Mouse (Mus musculus): ENCODE data around the gene Mettl16. TPM values are rescaled to one million over a fixed set of nuclear protein-coding genes. Genes with fewer than 3 reads are reported as not detected.
A peak's percentile ranks its signal among the peaks of the same experiment; 100 is the strongest.

The Mettl16 gene
- polyA plus RNA-seq, 1 experiment from 2014 or later = 56.3 TPM

DNA sequence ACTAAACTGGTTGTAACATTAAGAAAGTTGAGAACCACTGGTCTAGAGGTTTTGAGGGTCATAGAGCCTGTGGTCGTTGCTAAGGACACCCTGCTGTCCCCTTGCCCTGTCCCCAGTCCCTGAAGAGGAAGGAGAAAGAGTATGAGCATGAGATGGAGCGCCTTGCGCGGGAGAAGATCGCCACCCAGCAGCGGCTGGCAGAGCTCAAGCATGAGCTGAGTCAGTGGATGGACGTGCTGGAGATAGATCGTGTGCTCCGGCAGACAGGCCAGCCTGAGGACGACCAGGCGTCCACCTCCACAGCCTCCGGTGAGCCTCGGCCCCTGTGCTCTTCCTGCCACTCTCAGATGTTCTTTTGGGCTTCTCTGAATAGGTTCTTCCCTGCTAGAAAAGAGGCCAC lies 71.4 kb downstream of the Mettl16 start:
- Histone ChIP-seq H3K9me3 (0 out of 2 replicates have a peak, but pooled peaks cover 3% of the 10 kb centered on the region), H3K27me3 (no peaks in the 10 kb centered on the region), H3K4me2 (replicated peaks) (no peak overlapping the region), H3K9ac (replicated peaks) (no peak overlapping the region), H3K4me3 (no peak overlapping the region), H3K36me3 (peaks cover 45% of the 10 kb centered on the region), H3K4me1 (peaks cover 11% of the 10 kb centered on the region), H3K27ac (replicated peaks) (no peak overlapping the region)
- 82% methylated on average over 13 of the region's 13 CpGs for WGBS
- ATAC-seq (ENCODE audit: low FRiP score, low read depth) = no peak

GRCm38 (mm10) chr11:74842656-74843434 lies 72.2 kb downstream of the Mettl16 start:
- ATAC-seq (ENCODE audit: low FRiP score, low read depth) = no peak
- 93% methylated on average over 18 of the region's 22 CpGs for WGBS
- Histone ChIP-seq H3K4me1 (peaks cover 4% of the 10 kb centered on the region; the same call in 1 of the 2 replicates), H3K4me2 (replicated peaks) (no peak overlapping the region), H3K27ac (replicated peaks) (no peak overlapping the region), H3K4me3 (no peak overlapping the region), H3K9me3 (0 out of 2 replicates have a peak, but pooled peaks cover 3% of the 10 kb centered on the region), H3K27me3 (no peaks in the 10 kb centered on the region), H3K36me3 (peaks cover 45% of the 10 kb centered on the region), H3K9ac (replicated peaks) (no peak overlapping the region)

- WGBS = 81% methylated on average over 2 of the region's 2 CpGs
- Histone ChIP-seq H3K9ac (replicated peaks) (no peak overlapping the region), H3K36me3 (peaks cover 45% of the 10 kb centered on the region), H3K4me1 (peaks cover 6% of the 10 kb centered on the region; the same call in 1 of the 2 replicates), H3K4me2 (replicated peaks) (no peak overlapping the region), H3K4me3 (no peak overlapping the region), H3K9me3 (0 out of 2 replicates have a peak, but pooled peaks cover 3% of the 10 kb centered on the region), H3K27me3 (no peaks in the 10 kb centered on the region), H3K27ac (replicated peaks) (no peak overlapping the region)
- no peak for ATAC-seq (ENCODE audit: low FRiP score, low read depth)
Observed at GRCm38 (mm10) chr11:74843435-74843714, 72.7 kb downstream of the Mettl16 start.

- H3K9me3 ChIP-seq = 0 out of 2 replicates have a peak, but pooled peaks cover 3% of the 10 kb centered on the region
- peaks cover 6% of the 10 kb centered on the region; the same call in 1 of the 2 replicates for H3K4me1 ChIP-seq
- ATAC-seq (ENCODE audit: low FRiP score, low read depth) = no peak
- H3K9ac ChIP-seq (replicated peaks) = no peak overlapping the region
- peaks cover 45% of the 10 kb centered on the region for H3K36me3 ChIP-seq
- no peak overlapping the region for H3K27ac ChIP-seq (replicated peaks)
- H3K4me2 ChIP-seq (replicated peaks) = no peak overlapping the region
- H3K4me3 ChIP-seq = no peak overlapping the region
- no peaks in the 10 kb centered on the region for H3K27me3 ChIP-seq
- 69% methylated on average over 5 of the region's 5 CpGs for WGBS
Observed at GRCm38 (mm10) chr11:74843761-74844160, 73.1 kb downstream of the Mettl16 start.

GRCm38 (mm10) chr11:74845784-74846183 lies 75.2 kb downstream of the Mettl16 start:
- Histone ChIP-seq H3K4me3 (no peak overlapping the region), H3K4me2 (replicated peaks) (no peak overlapping the region), H3K36me3 (peaks cover 47% of the 10 kb centered on the region), H3K9ac (replicated peaks) (no peak overlapping the region), H3K4me1 (peaks cover 3% of the 10 kb centered on the region; the same call in 1 of the 2 replicates), H3K27ac (replicated peaks) (no peak overlapping the region), H3K9me3 (0 out of 2 replicates have a peak, but pooled peaks cover 3% of the 10 kb centered on the region), H3K27me3 (no peaks in the 10 kb centered on the region)
- no peak for ATAC-seq (ENCODE audit: low FRiP score, low read depth)
- 66% methylated on average over 3 of the region's 3 CpGs for WGBS

- WGBS = 4% methylated on average over 13 of the region's 13 CpGs
- 0 out of 2 replicates have a peak, but pooled peaks cover 3% of the 10 kb centered on the region for H3K9me3 ChIP-seq
- H3K4me3 ChIP-seq = no peak overlapping the region
- H3K4me1 ChIP-seq = peaks cover 3% of the 10 kb centered on the region; the same call in 1 of the 2 replicates
- no peak overlapping the region for H3K4me2 ChIP-seq (replicated peaks)
- H3K36me3 ChIP-seq = peaks cover 40% of the 10 kb centered on the region
- ATAC-seq (ENCODE audit: low FRiP score, low read depth) = peak; percentile 59
- no peak overlapping the region for H3K9ac ChIP-seq (replicated peaks)
- no peaks in the 10 kb centered on the region for H3K27me3 ChIP-seq
- no peak overlapping the region; the same call in 1 of the 2 replicates for H3K27ac ChIP-seq (replicated peaks)
Observed at GRCm38 (mm10) chr11:74847919-74848521, 77.4 kb downstream of the Mettl16 start.

- Histone ChIP-seq H3K27ac (replicated peaks) (no peak overlapping the region), H3K9ac (replicated peaks) (no peak overlapping the region), H3K4me1 (peaks cover 3% of the 10 kb centered on the region; the same call in 1 of the 2 replicates), H3K36me3 (peaks cover 26% of the 10 kb centered on the region; the same call in 1 of the 2 replicates), H3K4me3 (no peak overlapping the region), H3K4me2 (replicated peaks) (no peak overlapping the region), H3K9me3 (no peaks in the 10 kb centered on the region), H3K27me3 (no peaks in the 10 kb centered on the region)
- 83% methylated on average over 14 of the region's 14 CpGs for WGBS
- no peak for ATAC-seq (ENCODE audit: low FRiP score, low read depth)
Observed at GRCm38 (mm10) chr11:74850998-74851661, 80.5 kb downstream of the Mettl16 start.

- Histone ChIP-seq H3K4me3 (no peak overlapping the region), H3K4me2 (replicated peaks) (no peak overlapping the region), H3K27me3 (no peaks in the 10 kb centered on the region), H3K9me3 (no peaks in the 10 kb centered on the region), H3K4me1 (no peaks in the 10 kb centered on the region), H3K9ac (replicated peaks) (no peak overlapping the region), H3K36me3 (peaks cover 49% of the 10 kb centered on the region), H3K27ac (replicated peaks) (no peak overlapping the region)
- ATAC-seq (ENCODE audit: low FRiP score, low read depth) = no peak
- WGBS = 87% methylated on average over 9 of the region's 9 CpGs
Observed at GRCm38 (mm10) chr11:74857756-74858155, 87.1 kb downstream of the Mettl16 start.

- WGBS = 90% methylated on average over 5 of the region's 5 CpGs
- Histone ChIP-seq H3K4me1 (no peaks in the 10 kb centered on the region), H3K36me3 (peaks cover 60% of the 10 kb centered on the region), H3K9me3 (no peaks in the 10 kb centered on the region), H3K4me3 (no peak overlapping the region), H3K9ac (replicated peaks) (no peak overlapping the region), H3K27me3 (no peaks in the 10 kb centered on the region), H3K27ac (replicated peaks) (no peak overlapping the region), H3K4me2 (replicated peaks) (no peak overlapping the region)
- ATAC-seq (ENCODE audit: low FRiP score, low read depth) = no peak
Observed at GRCm38 (mm10) chr11:74862129-74862528, 91.5 kb downstream of the Mettl16 start.

DNA sequence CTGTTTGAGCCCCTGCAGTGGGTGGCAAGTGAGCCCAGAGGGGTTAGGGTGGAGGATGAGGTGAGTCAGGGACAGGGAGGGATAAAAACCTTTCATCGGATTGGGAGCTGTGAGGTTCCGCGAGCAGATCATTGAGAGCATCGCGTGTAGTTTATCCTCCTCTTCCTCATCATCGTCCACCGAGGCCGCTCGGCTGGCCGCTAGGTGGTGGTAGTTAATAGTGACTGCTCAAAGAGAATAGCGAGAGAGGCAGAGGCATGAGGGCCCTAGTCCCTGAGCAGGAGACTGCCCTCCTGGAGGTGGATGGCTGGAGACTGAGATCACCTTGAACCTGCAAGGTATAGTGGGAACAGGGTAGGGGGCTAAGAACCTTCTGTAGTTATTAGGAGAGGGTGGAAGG lies 92.8 kb downstream of the Mettl16 start:
- WGBS = 36% methylated on average over 11 of the region's 11 CpGs
- Histone ChIP-seq H3K4me3 (no peak overlapping the region), H3K9ac (replicated peaks) (no peak overlapping the region), H3K4me2 (replicated peaks) (no peak overlapping the region), H3K27ac (replicated peaks) (no peak overlapping the region), H3K36me3 (peaks cover 63% of the 10 kb centered on the region), H3K4me1 (no peaks in the 10 kb centered on the region), H3K27me3 (no peaks in the 10 kb centered on the region), H3K9me3 (no peaks in the 10 kb centered on the region)
- ATAC-seq (ENCODE audit: low FRiP score, low read depth) = no peak

DNA sequence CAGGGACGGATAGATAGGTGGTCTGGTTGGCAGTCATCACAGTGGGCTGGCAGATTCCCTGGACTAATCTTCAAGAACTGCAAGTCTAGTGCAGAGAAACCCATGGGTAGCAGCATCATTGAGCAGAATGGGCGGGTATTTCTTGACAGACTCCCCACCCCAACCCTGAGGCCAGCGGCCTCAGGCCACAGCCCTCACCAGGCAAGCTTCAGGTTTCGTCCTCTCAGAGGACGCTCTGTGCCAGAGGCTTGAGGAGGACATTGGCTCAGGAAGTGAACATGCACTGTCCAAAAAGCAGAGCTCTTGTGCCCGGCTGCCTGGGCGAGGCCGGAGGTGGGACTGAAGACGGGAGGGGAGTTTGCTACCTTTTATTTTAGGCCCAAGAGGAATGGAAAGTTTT lies 93.8 kb downstream of the Mettl16 start:
- Histone ChIP-seq H3K27me3 (no peaks in the 10 kb centered on the region), H3K4me2 (replicated peaks) (no peak overlapping the region), H3K27ac (replicated peaks) (no peak overlapping the region), H3K4me1 (peaks cover 4% of the 10 kb centered on the region; the same call in 1 of the 2 replicates), H3K9ac (replicated peaks) (no peak overlapping the region), H3K4me3 (no peak overlapping the region), H3K9me3 (no peaks in the 10 kb centered on the region), H3K36me3 (peaks cover 60% of the 10 kb centered on the region)
- no peak for ATAC-seq (ENCODE audit: low FRiP score, low read depth)
- 88% methylated on average over 9 of the region's 9 CpGs for WGBS

- Histone ChIP-seq H3K27ac (replicated peaks) (no peak overlapping the region), H3K9me3 (no peaks in the 10 kb centered on the region), H3K4me2 (replicated peaks) (no peak overlapping the region), H3K9ac (replicated peaks) (no peak overlapping the region), H3K4me3 (no peak overlapping the region), H3K4me1 (peaks cover 9% of the 10 kb centered on the region; the same call in 1 of the 2 replicates), H3K36me3 (peaks cover 53% of the 10 kb centered on the region), H3K27me3 (no peaks in the 10 kb centered on the region)
- WGBS = 88% methylated on average over 9 of the region's 9 CpGs
- no peak for ATAC-seq (ENCODE audit: low FRiP score, low read depth)
Observed at GRCm38 (mm10) chr11:74865252-74865651, 94.6 kb downstream of the Mettl16 start.

Data from midbrain, embryonic 12.5 days (tissue).